Mouse (Mus musculus) limb, embryonic 11.5 days (tissue): Measurements from ENCODE around the gene Camk2b. TPM values are rescaled to one million over a fixed set of nuclear protein-coding genes. Genes with fewer than 3 reads are reported as not detected.

Source experiments
- ATAC-seq: fragments of 200-750 bp; cut with Nextera tagmentation; 2 replicates; pipeline ENCODE4 v1.8.0; 2017; ENCODE audit warnings: low read depth; ENCODE audit not compliant: insufficient number of reproducible peaks, low FRiP score, low TSS enrichment
- DNase-seq: peaks from one replicate; pipeline ENCODE4 v3.0.0-alpha.2; 2015; ENCODE audit warnings: low spot score
- H3K27ac ChIP-seq: fragments of 300-500 bp; sonication (generic); replicated peaks from 2 replicates; pipeline ENCODE4 v1.5.1; 2014; ENCODE audit warnings: low read depth, mild to moderate bottlenecking, low read length
- H3K27me3 ChIP-seq: fragments of 300-500 bp; sonication (generic); 2 replicates; pipeline ENCODE4 v1.6.1; 2014; ENCODE audit warnings: mild to moderate bottlenecking, low read length, mixed read lengths; ENCODE audit not compliant: control insufficient read depth, insufficient read depth
- H3K36me3 ChIP-seq: fragments of 300-500 bp; sonication (generic); 2 replicates; pipeline ENCODE4 v1.6.1; 2014; ENCODE audit warnings: mild to moderate bottlenecking, low read length, moderate library complexity, mixed read lengths; ENCODE audit not compliant: control insufficient read depth, insufficient read depth
- H3K4me1 ChIP-seq: fragments of 300-500 bp; sonication (generic); 2 replicates; pipeline ENCODE4 v1.6.1; 2014; ENCODE audit warnings: low read length, mixed read lengths; ENCODE audit not compliant: control insufficient read depth, insufficient read depth
- H3K4me2 ChIP-seq: fragments of 300-500 bp; sonication (generic); 2 replicates; pipeline ENCODE4 v1.6.1; 2014; ENCODE audit warnings: low read depth, mild to moderate bottlenecking, moderate library complexity; ENCODE audit not compliant: severe bottlenecking
- H3K4me3 ChIP-seq: fragments of 300-500 bp; sonication (generic); 2 replicates; pipeline ENCODE4 v1.5.1; 2014; ENCODE audit warnings: low read depth, low read length
- H3K9ac ChIP-seq: fragments of 300-500 bp; sonication (generic); 2 replicates; pipeline ENCODE4 v1.6.1; 2014; ENCODE audit warnings: mild to moderate bottlenecking, low read length
- H3K9me3 ChIP-seq: fragments of 300-500 bp; sonication (generic); 2 replicates; pipeline ENCODE4 v1.6.1; 2016; ENCODE audit warnings: low read length; ENCODE audit not compliant: control insufficient read depth
- WGBS: fragments of 180-500 bp; shearing (Covaris S2); extraction: QIAGEN DNeasy Blood & Tissue Kit; methylation state at CpG from one replicate; pipeline ENCODE4 v1.1.7; 2014; 5-methylcytosine and 5-hydroxymethylcytosine counted together
- polyA plus RNA-seq: library from polyadenylated mRNA; unstranded; fragments of >200 nt; fragmentation: Nextera tagmentation; extraction: Ambion mirVana; gene quantifications from 2 replicates; pipeline ENCODE4 v1.2.1, GENCODE M21; 2014

Camk2b gene
- polyA plus RNA-seq, 1 experiment from 2014 or later: 0.55 TPM

DNA sequence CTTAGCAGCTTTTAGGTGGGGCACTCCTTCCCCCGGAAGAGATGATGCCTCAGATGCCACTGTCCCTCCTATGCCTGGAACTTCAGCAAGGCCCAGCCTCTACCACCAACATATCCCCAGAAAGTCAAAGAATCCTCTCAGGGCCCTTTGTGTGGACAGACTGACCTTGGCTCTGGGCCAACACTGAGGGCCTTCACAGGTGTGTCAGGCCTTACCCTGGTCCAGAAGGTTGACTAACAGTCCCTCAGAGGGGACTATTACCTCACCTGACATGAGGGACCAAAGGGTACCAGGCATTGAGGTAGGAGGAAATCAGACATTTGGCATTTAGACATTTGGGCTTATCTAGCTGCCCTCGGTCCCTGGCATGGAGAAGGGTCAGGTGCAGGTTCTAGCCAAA, 86.1 kb downstream of the Camk2b start:
- no peaks in the 10 kb centered on the region for H3K36me3 ChIP-seq
- no peak overlapping the region for H3K4me2 ChIP-seq
- no peaks in the 10 kb centered on the region for H3K9me3 ChIP-seq
- H3K27ac ChIP-seq: no peak overlapping the region
- no peaks in the 10 kb centered on the region for H3K4me1 ChIP-seq
- no peak for ATAC-seq
- H3K4me3 ChIP-seq: no peak overlapping the region
- WGBS: 91% methylated on average over 2 of the region's 2 CpGs
- no peaks in the 10 kb centered on the region for H3K27me3 ChIP-seq
- H3K9ac ChIP-seq: no peak overlapping the region
- no peak for DNase-seq

DNA sequence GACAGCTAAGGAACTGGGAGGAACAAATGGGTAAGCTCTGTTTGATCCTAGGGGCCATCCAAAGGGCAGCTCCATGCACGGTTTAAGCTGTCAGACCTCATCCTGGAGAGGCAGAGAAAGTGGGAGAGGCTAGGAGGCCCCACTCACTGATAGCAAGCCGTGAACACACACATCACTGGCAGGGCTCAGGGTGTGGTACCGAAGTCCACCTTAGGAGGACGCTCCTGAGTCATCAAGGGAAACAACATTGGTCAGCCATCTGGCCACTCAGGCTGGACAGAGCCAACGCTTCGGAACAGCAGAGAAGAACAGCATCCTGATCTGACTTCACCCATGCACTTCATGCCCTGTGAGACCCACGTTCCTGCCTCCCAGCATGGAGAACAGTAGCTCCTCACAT, 87.1 kb downstream of the Camk2b start:
- no peak overlapping the region for H3K27ac ChIP-seq
- DNase-seq (no peak), ATAC-seq (no peak)
- no peaks in the 10 kb centered on the region for H3K36me3 ChIP-seq
- H3K4me2 ChIP-seq: no peak overlapping the region
- no peak overlapping the region for H3K9ac ChIP-seq
- no peak overlapping the region for H3K4me3 ChIP-seq
- 81% methylated on average over 7 of the region's 7 CpGs for WGBS
- no peaks in the 10 kb centered on the region for H3K9me3 ChIP-seq
- no peaks in the 10 kb centered on the region for H3K4me1 ChIP-seq
- no peaks in the 10 kb centered on the region for H3K27me3 ChIP-seq

DNA sequence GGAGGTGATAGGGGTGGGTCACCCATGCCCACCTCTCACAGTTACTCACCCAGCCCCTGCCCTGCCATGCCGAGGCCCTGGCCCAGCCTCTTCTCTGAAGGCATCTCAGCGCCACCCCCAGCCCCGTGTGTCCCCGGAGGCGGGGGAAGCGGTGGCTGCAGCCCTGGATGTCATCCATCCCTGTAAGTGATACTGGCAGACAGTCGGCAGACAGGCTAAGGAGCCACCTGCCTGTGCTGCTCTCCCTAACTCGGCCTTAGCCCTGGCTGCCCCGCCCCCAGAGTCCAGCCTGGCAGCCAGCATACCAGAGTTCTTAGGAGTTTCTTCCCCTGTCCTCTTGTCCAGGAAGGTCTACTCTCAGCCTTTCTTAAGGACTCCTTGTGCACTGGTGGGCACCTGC, 90.1 kb downstream of the Camk2b start:
- Histone ChIP-seq H3K27me3 (no peaks in the 10 kb centered on the region), H3K4me3 (no peak overlapping the region), H3K4me1 (peaks cover 11% of the 10 kb centered on the region), H3K27ac (no peak overlapping the region), H3K4me2 (no peak overlapping the region), H3K9ac (no peak overlapping the region), H3K36me3 (no peaks in the 10 kb centered on the region), H3K9me3 (no peaks in the 10 kb centered on the region)
- ATAC-seq: no peak
- WGBS: 20% methylated on average over 9 of the region's 9 CpGs
- DNase-seq: no peak

GRCm38 (mm10) chr11:5975068-5975467, 91.1 kb downstream of the Camk2b start:
- H3K9me3 ChIP-seq: no peaks in the 10 kb centered on the region
- H3K4me2 ChIP-seq: no peak overlapping the region
- H3K36me3 ChIP-seq: no peaks in the 10 kb centered on the region
- H3K27ac ChIP-seq: no peak overlapping the region
- DNase-seq (no peak), ATAC-seq (no peak)
- H3K27me3 ChIP-seq: no peaks in the 10 kb centered on the region
- H3K4me3 ChIP-seq: no peak overlapping the region
- peaks cover 11% of the 10 kb centered on the region for H3K4me1 ChIP-seq
- no peak overlapping the region for H3K9ac ChIP-seq
- 78% methylated on average over 2 of the region's 2 CpGs for WGBS

- 83% methylated on average over 6 of the region's 6 CpGs for WGBS
- ATAC-seq (no peak), DNase-seq (no peak)
- Histone ChIP-seq H3K4me2 (no peak overlapping the region), H3K27ac (no peak overlapping the region), H3K9ac (no peak overlapping the region), H3K36me3 (no peaks in the 10 kb centered on the region), H3K4me3 (no peak overlapping the region), H3K4me1 (peaks cover 11% of the 10 kb centered on the region), H3K9me3 (no peaks in the 10 kb centered on the region), H3K27me3 (no peaks in the 10 kb centered on the region)
Observed at GRCm38 (mm10) chr11:5974053-5974452, 92.1 kb downstream of the Camk2b start.

- no peak overlapping the region for H3K4me2 ChIP-seq
- H3K9me3 ChIP-seq: no peaks in the 10 kb centered on the region
- peaks cover 11% of the 10 kb centered on the region for H3K4me1 ChIP-seq
- H3K36me3 ChIP-seq: 0 out of 2 replicates have a peak, but pooled peaks cover 2% of the 10 kb centered on the region
- no peaks in the 10 kb centered on the region for H3K27me3 ChIP-seq
- WGBS: 51% methylated on average over 7 of the region's 7 CpGs
- no peak overlapping the region for H3K27ac ChIP-seq
- H3K4me3 ChIP-seq: no peak overlapping the region
- no peak overlapping the region for H3K9ac ChIP-seq
- ATAC-seq (no peak), DNase-seq (no peak)
Observed at GRCm38 (mm10) chr11:5973151-5973550, 93.0 kb downstream of the Camk2b start.

- Histone ChIP-seq H3K27me3 (no peaks in the 10 kb centered on the region), H3K9me3 (no peaks in the 10 kb centered on the region), H3K36me3 (0 out of 2 replicates have a peak, but pooled peaks cover 5% of the 10 kb centered on the region), H3K27ac (no peak overlapping the region), H3K4me1 (peaks cover 11% of the 10 kb centered on the region), H3K4me3 (no peak overlapping the region), H3K4me2 (no peak overlapping the region), H3K9ac (no peak overlapping the region)
- ATAC-seq (no peak), DNase-seq (peak; percentile 45)
- 41% methylated on average over 7 of the region's 7 CpGs for WGBS
Observed at GRCm38 (mm10) chr11:5971202-5971601, 95.0 kb downstream of the Camk2b start.

- peaks cover 21% of the 10 kb centered on the region; the same call in 1 of the 2 replicates for H3K36me3 ChIP-seq
Observed at GRCm38 (mm10) chr11:5968223-5968622, 97.9 kb downstream of the Camk2b start.

DNA sequence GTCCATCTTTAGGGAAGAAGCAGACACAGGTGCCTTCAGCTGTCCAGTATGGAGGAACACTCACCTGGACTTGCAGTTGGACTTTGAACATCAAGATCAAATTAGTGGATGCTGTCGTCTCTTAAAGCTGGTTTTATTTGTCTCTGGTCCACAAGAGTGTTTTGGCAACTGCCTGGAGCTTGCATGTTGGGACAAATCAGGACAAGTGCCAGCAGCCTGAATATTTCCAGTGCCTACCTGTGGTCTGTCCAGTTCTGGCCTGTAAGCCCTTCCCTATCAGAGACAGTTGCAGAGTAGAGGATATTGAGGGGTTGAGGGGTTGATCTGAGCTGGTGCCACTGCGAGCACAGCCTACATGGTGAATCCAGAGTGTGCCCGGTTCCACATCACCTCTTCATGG, 99.4 kb downstream of the Camk2b start:
- H3K9me3 ChIP-seq: no peaks in the 10 kb centered on the region
- ATAC-seq: no peak
- H3K36me3 ChIP-seq: peaks cover 27% of the 10 kb centered on the region
- no peak overlapping the region for H3K4me2 ChIP-seq
- H3K27me3 ChIP-seq: no peaks in the 10 kb centered on the region
- H3K4me1 ChIP-seq: peaks cover 3% of the 10 kb centered on the region; the same call in 1 of the 2 replicates
- H3K4me3 ChIP-seq: no peak overlapping the region
- no peak overlapping the region for H3K27ac ChIP-seq
- 92% methylated on average over 3 of the region's 3 CpGs for WGBS
- H3K9ac ChIP-seq: no peak overlapping the region
- DNase-seq: no peak

More at GRCm38 (mm10) chr11:5968223-5968622, 97.9 kb downstream of the Camk2b start:
- Histone ChIP-seq H3K27ac (no peak overlapping the region), H3K4me1 (peaks cover 9% of the 10 kb centered on the region), H3K4me3 (no peak overlapping the region), H3K4me2 (no peak overlapping the region), H3K9me3 (no peaks in the 10 kb centered on the region), H3K9ac (no peak overlapping the region), H3K27me3 (no peaks in the 10 kb centered on the region)
- whole genome bisulfite sequencing: 71% methylated on average over 6 of the region's 6 CpGs
- DNase-seq (no peak), ATAC-seq (no peak)
